Mouse (Mus musculus): ENCODE results near the gene Lamtor2.

DNA sequence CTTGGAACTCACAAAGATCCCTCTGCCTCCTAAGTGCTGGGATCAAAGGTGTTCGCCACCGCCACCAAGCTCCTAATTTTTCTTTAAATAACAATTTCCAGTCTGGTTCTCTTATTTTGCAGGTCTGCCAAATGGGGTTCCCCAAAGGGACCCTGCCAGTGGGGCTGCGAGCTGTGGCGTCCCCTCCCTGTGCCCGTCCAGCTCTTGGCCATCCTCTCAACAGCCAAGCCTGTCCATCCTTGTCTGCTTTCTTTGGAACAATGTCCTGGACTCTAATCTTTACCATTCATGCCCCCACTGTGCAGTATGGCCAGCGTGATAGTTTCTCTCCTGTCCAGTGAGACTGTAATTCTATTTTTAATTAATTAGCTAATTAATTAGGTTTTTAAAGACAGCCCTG, 31.7 kb downstream of the Lamtor2 start:
- TF ChIP-seq GATA1 (IDR thresholded peaks at IDR 0.05; ENCODE audit: borderline replicate concordance, low read length) = no peak
- TF ChIP-seq FLI1 (IDR thresholded peaks at IDR 0.05; ENCODE audit: low read length) = no peak

Measured in megakaryocyte, embryonic 14.5 days (primary cell).